12 mouse cellular contexts compared by ENCODE assay signal in genomic region chr10:130322637-130323036, GRCm38 (mm10). TPM values are rescaled to one million over a fixed set of nuclear protein-coding genes. Genes with fewer than 3 reads are reported as not detected.
DNase-seq lines count a peak whose midpoint lies in the region; ATAC-seq and TF ChIP-seq lines count a peak whose summit lies in the region.
"Had no signal": no experiment of that assay in that cellular context is flagged by ENCODE, and none has a peak within 500 bp of the region (broad histone marks: within the 10 kb centered on the region; RNA-seq: fewer than 3 reads in every experiment).

Tespa1 (plus strand) TSS chr10:130322870.

- no peaks in the 10 kb centered on the region for H3K36me3 ChIP-seq in CH12.LX (replicated peaks in 1 of 2; ENCODE audit: control insufficient read depth in 1 of 2, insufficient read depth in 1 of 2, low read length in 1 of 2)
- no peaks in the 10 kb centered on the region for H3K36me3 ChIP-seq in liver, embryonic 16.5 days (ENCODE audit: control insufficient read depth, insufficient read depth)
- H3K36me3 ChIP-seq in limb, embryonic 10.5 days = no peaks in the 10 kb centered on the region
- H3K36me3 ChIP-seq: hindbrain, embryonic 12.5 days had no signal

- TF ChIP-seq EP300 in CH12.LX (IDR thresholded peaks at IDR 0.05; ENCODE audit: low read length) = peak; percentile 91

- no peaks in the 10 kb centered on the region for H3K9me3 ChIP-seq in CH12.LX (replicated peaks; ENCODE audit: low read length)
- H3K9me3 ChIP-seq in liver, embryonic 16.5 days (replicated peaks; ENCODE audit: control insufficient read depth, low read length) = no peaks in the 10 kb centered on the region
- H3K9me3 ChIP-seq in limb, embryonic 10.5 days (replicated peaks) = no peaks in the 10 kb centered on the region
- H3K9me3 ChIP-seq: hindbrain, embryonic 12.5 days had no signal

- H3K27me3 ChIP-seq in CH12.LX (replicated peaks) = no peaks in the 10 kb centered on the region
- H3K27me3 ChIP-seq in liver, embryonic 16.5 days (ENCODE audit: control insufficient read depth, insufficient read depth, low read depth, low read length) = no peaks in the 10 kb centered on the region
- H3K27me3 ChIP-seq in limb, embryonic 10.5 days (ENCODE audit: low read depth, poor library complexity, severe bottlenecking) = no peaks in the 10 kb centered on the region
- H3K27me3 ChIP-seq: hindbrain, embryonic 12.5 days; Patski had no signal

- TF ChIP-seq CTCF in CH12.LX (conservative IDR thresholded peaks at IDR 0.05 in 1 of 2, IDR thresholded peaks at IDR 0.05 in 1 of 2; ENCODE audit: low read depth in 2 of 2, low read length in 2 of 2) = no peak

- peak within 1 kb of the TSS; percentile 92 for H3K9ac ChIP-seq in CH12.LX (ENCODE audit: insufficient read depth, low read depth)
- no peak within 1 kb of the TSS for H3K9ac ChIP-seq in liver, embryonic 16.5 days (ENCODE audit: low read depth, low read length)
- H3K9ac ChIP-seq: hindbrain, embryonic 12.5 days had no signal

- dilution Hi-C loops in CH12.LX (cut with MboI; ENCODE audit: extremely low pct_ligation_motif_present, extremely low pct_unique_long_range_greater_than_20kb, low sequenced_read_pairs) = no loop called here

- peaks cover 10% of the 10 kb centered on the region for H3K79me2 ChIP-seq in CH12.LX (replicated peaks; ENCODE audit: control insufficient read depth, extremely low read depth, insufficient read depth, poor library complexity, severe bottlenecking)

- TF ChIP-seq RAD21 in CH12.LX (IDR thresholded peaks at IDR 0.05; ENCODE audit: low read depth, low read length) = no peak

- peak; percentile 61 for TF ChIP-seq POLR2A in CH12.LX (IDR thresholded peaks at IDR 0.05; ENCODE audit: low read depth, low read length)

- WGBS in liver, embryonic 16.5 days (ENCODE audit: insufficient replicate concordance) = 17% methylated on average over 5 of the region's 5 CpGs
- WGBS in limb, embryonic 10.5 days = 87% methylated on average over 5 of the region's 5 CpGs

- H3K4me3 ChIP-seq in CH12.LX (replicated peaks in 1 of 3; ENCODE audit: low read depth in 2 of 3, low read length in 2 of 3, poor library complexity in 1 of 3) = peak within 1 kb of the TSS; percentile 51 to 56 (median 55)
- H3K4me3 ChIP-seq in liver, embryonic 16.5 days (ENCODE audit: low read depth, low read length) = no peak within 1 kb of the TSS
- no peak within 1 kb of the TSS for H3K4me3 ChIP-seq in limb, embryonic 10.5 days
- H3K4me3 ChIP-seq: hindbrain, embryonic 12.5 days had no signal

- ATAC-seq in liver, embryonic 16.5 days (ENCODE audit: low read depth) = peak; percentile 48
- ATAC-seq: Patski had no signal

- peak within 1 kb of the TSS; percentile 91 for H3K4me2 ChIP-seq in CH12.LX (ENCODE audit: insufficient read depth, low read depth, poor library complexity, severe bottlenecking)
- no peak within 1 kb of the TSS for H3K4me2 ChIP-seq in liver, embryonic 16.5 days (ENCODE audit: low read depth, low read length)
- H3K4me2 ChIP-seq: hindbrain, embryonic 12.5 days had no signal

- H3K27ac ChIP-seq in CH12.LX (ENCODE audit: insufficient read depth, low read depth) = peak within 1 kb of the TSS; percentile 21
- H3K27ac ChIP-seq in liver, embryonic 16.5 days (ENCODE audit: low read length) = no peak within 1 kb of the TSS
- no peak within 1 kb of the TSS for H3K27ac ChIP-seq in limb, embryonic 10.5 days
- H3K27ac ChIP-seq: hindbrain, embryonic 12.5 days; macrophage had no signal

- peaks cover 3 to 45% of the 10 kb centered on the region in 2 experiments; a peak in 3 of 4 replicates for H3K4me1 ChIP-seq in CH12.LX (ENCODE audit: control insufficient read depth in 1 of 2, insufficient read depth in 2 of 2)
- H3K4me1 ChIP-seq in liver, embryonic 16.5 days (ENCODE audit: control insufficient read depth, low read depth, low read length) = no peaks in the 10 kb centered on the region
- no peaks in the 10 kb centered on the region for H3K4me1 ChIP-seq in limb, embryonic 10.5 days
- H3K4me1 ChIP-seq: hindbrain, embryonic 12.5 days had no signal

- DNase-seq in 416B (ENCODE audit: low read depth) (peak; percentile 96), CH12.LX (ENCODE audit: extremely low read depth) (peak; percentile 91)
- DNase-seq in skeletal muscle tissue, adult 2 months (ENCODE audit: low read depth, low spot score) = peak; percentile 17
- DNase-seq in limb, embryonic 10.5 days (ENCODE audit: low spot score) = no peak
- DNase-seq in adrenal gland, adult (ENCODE audit: inconsistent age in 2 of 2, low spot score in 1 of 2) = no peak
- DNase-seq in layer of hippocampus, postnatal 36 days = no peak
- no peak for DNase-seq in adrenal gland, adult 2 months
- DNase-seq: kidney, postnatal 4 days had no signal

- in situ Hi-C loops in CH12.LX (cut with MboI; ENCODE audit: low pct_ligation_motif_present, low pct_unique_long_range_greater_than_20kb, low sequenced_read_pairs) = loop anchor here (5.0 kb wide), 1 partner anchor 40 kb away; no protein-coding TSS in a partner anchor

TF ChIP-seq in CH12.LX, 34 proteins besides CTCF, POLR2A, EP300 and RAD21:
- TF ChIP-seq ZC3H11A (IDR thresholded peaks at IDR 0.05; ENCODE audit: low read depth, low read length) (no peak), UBTF (IDR thresholded peaks at IDR 0.05; ENCODE audit: low read depth, low read length) (no peak), ELF1 (IDR thresholded peaks at IDR 0.05; ENCODE audit: low read depth, low read length) (peak; percentile 56), E2F4 (IDR thresholded peaks at IDR 0.05; ENCODE audit: insufficient replicate concordance, low read depth, low read length) (no peak), MEF2A (IDR thresholded peaks at IDR 0.05; ENCODE audit: borderline replicate concordance, low read depth, low read length) (peak; percentile 58; the same call in 1 of the 2 replicates), USF1 (IDR thresholded peaks at IDR 0.05; ENCODE audit: low read depth, low read length) (no peak), ZKSCAN1 (IDR thresholded peaks at IDR 0.05; ENCODE audit: borderline replicate concordance, low read depth, low read length) (no peak), TCF12 (IDR thresholded peaks at IDR 0.05; ENCODE audit: low read depth, low read length) (peak; percentile 83), MAX (IDR thresholded peaks at IDR 0.05; ENCODE audit: low read length) (no peak), BHLHE40 (IDR thresholded peaks at IDR 0.05; ENCODE audit: low read depth, low read length) (0 out of 2 replicates have a peak, but pooled peaks have one; percentile 18), NELFE (IDR thresholded peaks at IDR 0.05; ENCODE audit: low read depth, low read length) (no peak), MXI1 (IDR thresholded peaks at IDR 0.05; ENCODE audit: low read depth, low read length) (no peak), MAZ (IDR thresholded peaks at IDR 0.05; ENCODE audit: low read depth, low read length) (no peak), HCFC1 (IDR thresholded peaks at IDR 0.05; ENCODE audit: low read depth, low read length) (0 out of 2 replicates have a peak, but pooled peaks have one; percentile 27), POLR2AphosphoS2 (IDR thresholded peaks at IDR 0.05; ENCODE audit: low read depth, low read length) (no peak), USF2 (conservative IDR thresholded peaks at IDR 0.05; ENCODE audit: low read depth, low read length) (no peak), NRF1 (IDR thresholded peaks at IDR 0.05; ENCODE audit: low read depth, low read length) (no peak), ZNF384 (IDR thresholded peaks at IDR 0.05; ENCODE audit: low read depth, low read length) (no peak), SMC3 (IDR thresholded peaks at IDR 0.05; ENCODE audit: low read depth, low read length) (no peak), KAT2A (IDR thresholded peaks at IDR 0.05; ENCODE audit: insufficient replicate concordance, low read length) (no peak), RCOR1 (conservative IDR thresholded peaks at IDR 0.05; ENCODE audit: low read depth, low read length) (0 out of 2 replicates have a peak, but pooled peaks have one; percentile 28), MAFK (IDR thresholded peaks at IDR 0.05; ENCODE audit: insufficient replicate concordance, low read length) (no peak), MYC (IDR thresholded peaks at IDR 0.05; ENCODE audit: low read depth, low read length) (0 out of 2 replicates have a peak, but pooled peaks have one; percentile 52), TBP (conservative IDR thresholded peaks at IDR 0.05; ENCODE audit: low read depth, low read length) (peak; percentile 89), IRF4 (IDR thresholded peaks at IDR 0.05; ENCODE audit: low read depth, low read length) (peak; percentile 92), ETS1 (conservative IDR thresholded peaks at IDR 0.05; ENCODE audit: low read depth, low read length) (0 out of 2 replicates have a peak, but pooled peaks have one; percentile 28), CHD2 (IDR thresholded peaks at IDR 0.05; ENCODE audit: low read length) (no peak), JUND (conservative IDR thresholded peaks at IDR 0.05; ENCODE audit: low read depth, low read length) (0 out of 2 replicates have a peak, but pooled peaks have one; percentile 26), JUN (IDR thresholded peaks at IDR 0.05; ENCODE audit: insufficient read depth, low read depth, low read length) (peak; percentile 16; the same call in 1 of the 2 replicates), GABPA (IDR thresholded peaks at IDR 0.05; ENCODE audit: insufficient replicate concordance, low read depth, low read length) (no peak), CHD1 (IDR thresholded peaks at IDR 0.05; ENCODE audit: low read depth, low read length) (0 out of 2 replicates have a peak, but pooled peaks have one; percentile 58), ZMIZ1 (IDR thresholded peaks at IDR 0.05; ENCODE audit: low read depth, low read length) (no peak), SIN3A (IDR thresholded peaks at IDR 0.05; ENCODE audit: low read length) (peak; percentile 65; the same call in 1 of the 2 replicates), PAX5 (IDR thresholded peaks at IDR 0.05; ENCODE audit: low read length) (no peak)

RNA-seq across cellular contexts. Expression of gene Tespa1, which starts in this region (rescaled TPM):
- total RNA-seq in CH12.LX (2012; rRNA removed) = 26.0 and 28.1 TPM in 2 replicates
- total RNA-seq in CH12.LX (2014; rRNA removed) = 55.1 and 68.0 TPM in 2 replicates
- polyA plus RNA-seq in CH12.LX (2012; ENCODE audit: insufficient read length, low read depth) = 48.5 and 48.9 TPM in 2 replicates
- 1.2 and 1.3 TPM in 2 replicates for polyA plus RNA-seq in liver, embryonic 16.5 days (2015; fragmentation: Nextera tagmentation; extraction: Ambion mirVana)
- polyA plus RNA-seq in limb, embryonic 10.5 days (2016; fragmentation: Nextera tagmentation; extraction: Ambion mirVana) = 0.19 TPM in 1 of 2 replicates, not detected in the other
- 1 to 10 TPM in 1 of 2 experiments, under 1 TPM in 1; 0.82 to 1.3 TPM for total RNA-seq in layer of hippocampus, postnatal 36 days (2021)
- under 1 TPM; 0.35 to 0.90 TPM for total RNA-seq in adrenal gland, adult 2 months (2021)
- polyA plus RNA-seq in adrenal gland, adult 2 months (2012; rRNA removed) = 0.09 TPM in 1 of 2 replicates, not detected in the other
- polyA plus RNA-seq: hindbrain, embryonic 12.5 days had no signal

Comparison
In these comparisons a context has a peak if more than half of its experiments do, and no peak if none do; other contexts are left out.
1. RNA of gene Tespa1 (total RNA-seq): 26.0 to 68.0 TPM in CH12.LX; 0.82 to 1.3 TPM in layer of hippocampus, postnatal 36 days and 0.35 to 0.90 TPM in adrenal gland, adult 2 months; every median in the first group is over 10 times any median in the second.
2. RNA of gene Tespa1 (polyA plus RNA-seq): 48.5 to 48.9 TPM in CH12.LX; 1.2 to 1.3 TPM in liver, embryonic 16.5 days, 0.09 TPM in adrenal gland, adult 2 months and 0.19 TPM in limb, embryonic 10.5 days; every median in the first group is over 10 times any median in the second.
3. DNase-seq: peak in 416B (single experiment), CH12.LX (single experiment) and skeletal muscle tissue, adult 2 months (single experiment); none in limb, embryonic 10.5 days (single experiment), adrenal gland, adult (0 of 2), layer of hippocampus, postnatal 36 days (0 of 2) and adrenal gland, adult 2 months (single experiment).
4. H3K4me3 ChIP-seq: peak in CH12.LX (3 of 3); none in liver, embryonic 16.5 days (single experiment) and limb, embryonic 10.5 days (single experiment).